Mouse (Mus musculus) c-Kit-positive CD71-positive TER-119-negative erythroid progenitor cells, embryonic 14.5 days (primary cell): ENCODE results near the gene Zfp580.
"Not testable (repeated sequence)": the region's sequence is repeated elsewhere in the genome, so short reads cannot be mapped to it uniquely, and the experiment has no call there.

Source experiments
- DNase-seq: peaks from one replicate; pipeline ENCODE4 v3.0.0-alpha.2; 2013; ENCODE audit warnings: low read depth

The Zfp580 gene

GRCm38 (mm10) chr7:5064886-5065285, 13.5 kb downstream of the Zfp580 start:
- DNase-seq: no peak

GRCm38 (mm10) chr7:5073586-5073985, 22.2 kb downstream of the Zfp580 start:
- peak; percentile 59 for DNase-seq

- no peak for DNase-seq
Observed at GRCm38 (mm10) chr7:5074984-5075383, 23.6 kb downstream of the Zfp580 start.

GRCm38 (mm10) chr7:5076931-5077330, 25.6 kb downstream of the Zfp580 start:
- DNase-seq: peak; percentile 56

GRCm38 (mm10) chr7:5079365-5080009, 28.1 kb downstream of the Zfp580 start:
- DNase-seq: not testable (repeated sequence)

- DNase-seq: peak; percentile 91
Observed at GRCm38 (mm10) chr7:5080010-5080751, 28.8 kb downstream of the Zfp580 start, which contains the start of gene Epn1. Gene Epn1 (plus strand): TSS chr7:5080235.

GRCm38 (mm10) chr7:5080815-5081214, 29.5 kb downstream of the Zfp580 start:
- no peak for DNase-seq

GRCm38 (mm10) chr7:5081241-5081640, 29.9 kb downstream of the Zfp580 start:
- peak; percentile 71 for DNase-seq

- no peak for DNase-seq
Observed at GRCm38 (mm10) chr7:5081939-5082338, 30.6 kb downstream of the Zfp580 start.

- DNase-seq: no peak
Observed at GRCm38 (mm10) chr7:5083325-5084105, 32.2 kb downstream of the Zfp580 start.

- DNase-seq: no peak
Observed at GRCm38 (mm10) chr7:5085512-5085911, 34.2 kb downstream of the Zfp580 start.

GRCm38 (mm10) chr7:5086921-5087440, 35.6 kb downstream of the Zfp580 start:
- DNase-seq: no peak

- DNase-seq: no peak
Observed at GRCm38 (mm10) chr7:5087886-5088285, 36.5 kb downstream of the Zfp580 start.

- DNase-seq: no peak
Observed at GRCm38 (mm10) chr7:5089853-5090252, 38.5 kb downstream of the Zfp580 start.

- DNase-seq: no peak
Observed at GRCm38 (mm10) chr7:5091008-5091728, 39.8 kb downstream of the Zfp580 start.

GRCm38 (mm10) chr7:5092381-5092780, 41.0 kb downstream of the Zfp580 start:
- no peak for DNase-seq

GRCm38 (mm10) chr7:5092831-5093510, 41.6 kb downstream of the Zfp580 start:
- no peak for DNase-seq

- no peak for DNase-seq
Observed at GRCm38 (mm10) chr7:5098769-5099168, 47.4 kb downstream of the Zfp580 start.

GRCm38 (mm10) chr7:5099796-5100195, 48.5 kb downstream of the Zfp580 start:
- no peak for DNase-seq

GRCm38 (mm10) chr7:5101066-5101663, 49.8 kb downstream of the Zfp580 start:
- no peak for DNase-seq

GRCm38 (mm10) chr7:5102564-5102963, 51.2 kb downstream of the Zfp580 start:
- no peak for DNase-seq
